Mouse (Mus musculus) gastrocnemius, adult 8-10 months (tissue): ENCODE data around the gene Foxe3. TPM values are rescaled to one million over a fixed set of nuclear protein-coding genes. Genes with fewer than 3 reads are reported as not detected.

Experiments
- DNase-seq, 2 experiments: peaks; one replicate each; pipeline ENCODE4 v3.0.0; 2022; ENCODE audit warnings: low spot score in 2 of 2
- total RNA-seq, 4 experiments: library from RNA; stranded (reverse); gene quantifications; 2 replicates each; pipeline ENCODE4 v1.2.4; 2022

The Foxe3 gene
- total RNA-seq, 4 experiments from 2014 or later: not detected

DNA sequence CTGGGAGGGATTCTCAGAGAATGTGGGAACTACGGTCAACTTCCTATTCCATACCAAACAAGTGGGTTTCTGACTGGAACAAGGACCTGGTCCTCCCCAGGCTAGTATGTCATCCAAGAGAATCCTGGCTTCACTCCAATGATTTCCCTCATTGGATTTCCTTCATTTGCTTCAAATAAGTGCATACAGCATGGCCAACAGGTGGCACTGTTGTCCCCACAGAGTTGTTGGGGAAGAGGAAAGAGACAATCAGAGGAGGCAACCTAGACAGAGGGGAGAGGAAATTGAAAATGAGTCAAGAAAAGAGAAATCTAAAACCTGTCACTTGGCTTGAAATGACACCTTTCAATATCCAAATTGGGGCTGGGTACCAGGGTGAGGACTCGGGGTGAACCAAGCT, 8.7 kb downstream of the Foxe3 start:
- DNase-seq: no peak

DNA sequence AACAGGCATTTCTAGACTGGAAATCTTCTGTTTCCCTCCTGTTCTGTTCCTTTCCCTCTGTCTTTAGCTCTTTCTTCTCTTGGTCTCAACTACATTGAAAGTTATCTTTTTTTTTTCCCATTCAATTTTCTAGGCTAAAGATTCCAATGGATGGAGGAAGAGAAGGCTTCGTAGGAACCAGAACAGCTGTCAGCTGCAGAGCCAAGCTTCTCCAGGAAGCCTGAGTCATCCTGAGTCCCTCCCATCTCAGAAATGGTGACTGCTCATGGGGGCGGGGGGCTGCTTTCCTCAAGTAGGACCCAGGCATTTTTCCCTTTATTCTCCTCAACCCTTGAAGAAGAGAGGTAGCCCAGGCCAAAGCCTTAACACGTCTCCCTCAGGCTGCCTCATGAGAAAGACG, 9.8 kb downstream of the Foxe3 start:
- DNase-seq: no peak

DNA sequence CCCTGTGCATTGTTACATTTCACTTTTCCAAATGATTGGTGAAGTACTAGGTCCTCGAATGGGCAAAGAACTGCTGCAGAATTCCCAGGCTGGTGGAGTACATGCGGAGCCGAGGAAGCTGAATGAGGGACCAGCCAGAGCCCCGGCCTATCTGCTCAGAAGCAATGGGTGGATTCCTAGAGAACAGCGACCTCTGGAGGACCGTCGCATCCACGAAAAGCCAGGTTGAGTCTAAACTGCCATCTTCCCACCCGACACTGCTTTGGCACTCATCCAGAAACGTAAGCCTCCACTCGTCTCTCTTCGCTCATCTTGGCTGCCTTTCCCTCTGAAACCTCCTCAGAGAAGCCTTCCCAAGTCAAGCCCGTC, 12.2 kb downstream of the Foxe3 start:
- peak in 1 of 2 experiments; percentile 20 for DNase-seq

DNA sequence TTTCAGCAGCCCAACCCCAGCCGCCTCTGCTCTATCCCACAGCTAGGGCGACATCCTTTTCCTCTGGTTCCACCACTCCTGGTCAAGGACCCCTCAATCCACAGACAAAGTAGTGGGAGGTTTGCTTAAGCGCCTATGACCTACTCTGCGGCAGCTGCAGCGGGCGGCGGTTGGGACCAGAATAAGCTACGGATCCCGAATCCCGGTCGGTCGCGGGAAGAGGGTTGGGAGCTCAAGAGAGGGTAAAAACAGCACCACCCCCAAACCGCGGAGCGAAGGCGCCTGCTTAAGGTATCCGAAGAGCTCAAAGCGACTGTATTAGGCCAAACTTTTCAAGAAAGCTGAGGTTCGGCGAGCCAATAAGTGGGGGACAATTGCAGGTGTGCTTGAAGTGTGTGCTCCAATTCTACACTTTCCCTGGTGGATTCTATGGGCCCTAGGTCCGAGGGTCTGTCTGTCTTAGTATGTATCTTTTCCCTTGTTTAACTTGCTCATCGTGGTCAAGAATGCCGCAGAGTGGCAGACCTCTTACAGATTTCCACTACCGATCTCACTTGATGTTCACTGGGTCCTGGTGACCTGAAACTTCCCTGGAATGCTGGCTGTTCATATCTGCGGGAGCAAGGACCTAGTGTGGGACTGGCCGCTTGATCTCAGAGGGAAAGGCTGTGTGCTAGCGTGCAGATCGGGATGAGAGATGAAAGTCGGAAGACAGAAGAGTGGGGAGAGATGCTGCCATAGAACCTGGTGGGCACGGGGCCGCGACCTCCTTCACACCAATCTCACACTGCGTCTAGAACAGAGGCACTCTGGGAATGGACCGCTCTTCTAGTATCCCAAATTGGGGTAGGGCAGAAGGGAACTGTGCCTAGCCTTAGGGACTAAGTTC, 12.9 kb downstream of the Foxe3 start:
- no peak for DNase-seq

DNA sequence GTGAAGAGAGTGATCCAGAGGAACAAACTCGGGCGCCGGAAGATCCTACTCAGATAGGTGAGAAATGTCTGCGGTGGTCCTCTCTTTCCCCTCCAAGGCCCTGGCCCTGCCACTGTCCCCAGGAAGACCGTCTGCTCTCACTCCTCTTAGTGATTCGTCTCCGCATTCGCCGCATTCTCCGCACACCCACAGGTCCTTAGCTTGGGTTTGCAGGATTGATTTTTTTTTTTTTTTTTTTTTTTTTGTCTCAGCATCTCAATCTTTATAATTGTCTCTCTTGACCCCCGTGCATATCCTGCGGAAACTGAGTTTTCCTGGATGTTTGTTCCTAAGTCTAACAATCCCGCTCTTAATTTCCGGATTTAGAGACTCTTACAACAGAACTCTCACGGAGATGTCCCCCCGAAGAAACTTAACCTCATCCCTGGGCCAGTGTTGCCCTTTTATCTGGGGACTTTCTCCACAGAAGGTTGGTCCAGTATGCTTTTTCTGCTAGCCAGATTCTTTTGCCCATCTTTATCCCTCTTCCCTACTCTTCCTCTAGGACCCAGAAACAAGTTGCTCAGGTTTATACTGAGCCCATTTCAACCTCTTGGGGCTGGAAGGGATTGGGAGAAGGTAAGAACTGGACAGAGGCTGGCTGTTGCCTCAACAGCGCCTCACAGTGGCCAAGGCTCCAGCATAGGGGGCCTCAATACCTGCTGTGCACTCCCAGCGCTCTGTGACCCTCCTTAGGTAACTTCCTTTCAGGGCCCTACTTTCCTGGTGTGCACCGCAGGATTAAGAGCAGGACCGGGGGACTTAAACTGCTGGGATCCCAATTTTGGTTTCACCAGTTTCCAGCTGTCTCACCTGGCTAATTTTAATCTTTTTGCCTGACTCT, 16.0 kb downstream of the Foxe3 start:
- no peak for DNase-seq

DNA sequence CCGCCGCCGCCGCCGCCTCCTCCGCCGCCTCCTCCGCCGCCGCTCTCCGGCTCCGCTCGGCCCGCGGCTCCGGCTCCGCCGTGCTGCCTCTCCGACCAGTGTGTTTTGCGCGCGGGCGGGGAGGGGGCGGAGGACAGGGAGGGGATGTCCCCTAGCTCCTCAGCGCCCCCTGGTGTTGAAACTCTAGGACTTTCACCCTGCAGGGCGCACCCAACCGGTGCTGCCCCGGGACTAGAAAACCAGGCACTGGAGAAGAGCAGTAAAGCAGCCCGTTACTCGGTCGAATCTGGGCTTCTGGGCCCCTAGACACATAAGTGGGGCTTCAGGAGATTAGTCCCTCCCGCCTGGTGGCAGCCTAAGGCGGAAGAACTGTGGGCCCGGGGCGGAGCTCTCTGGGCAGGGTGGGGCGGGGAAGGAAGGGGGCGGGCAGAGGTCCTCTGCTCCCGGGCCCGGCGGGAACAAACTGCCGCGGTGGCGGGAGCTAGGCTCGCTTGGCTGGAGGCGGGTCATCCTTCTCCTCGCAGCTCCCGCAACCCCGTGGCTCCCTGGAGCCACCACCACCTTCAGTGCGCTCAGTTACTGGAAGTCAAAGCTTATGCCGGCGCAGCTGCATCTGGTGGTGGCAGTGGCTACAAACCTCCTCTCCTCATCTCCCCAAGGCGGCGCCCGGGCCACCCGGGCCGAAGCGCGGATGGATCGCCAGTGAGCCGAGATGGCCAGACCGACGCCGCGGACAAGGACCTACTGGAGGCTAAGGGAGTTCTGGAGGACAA, 16.8 kb downstream of the Foxe3 start, which contains the start of gene Foxd2:
TSS of gene Foxd2 (minus strand) at position 45 of the 773 bp plus-strand sequence.
- peak; percentile 74 to 77 for DNase-seq

DNA sequence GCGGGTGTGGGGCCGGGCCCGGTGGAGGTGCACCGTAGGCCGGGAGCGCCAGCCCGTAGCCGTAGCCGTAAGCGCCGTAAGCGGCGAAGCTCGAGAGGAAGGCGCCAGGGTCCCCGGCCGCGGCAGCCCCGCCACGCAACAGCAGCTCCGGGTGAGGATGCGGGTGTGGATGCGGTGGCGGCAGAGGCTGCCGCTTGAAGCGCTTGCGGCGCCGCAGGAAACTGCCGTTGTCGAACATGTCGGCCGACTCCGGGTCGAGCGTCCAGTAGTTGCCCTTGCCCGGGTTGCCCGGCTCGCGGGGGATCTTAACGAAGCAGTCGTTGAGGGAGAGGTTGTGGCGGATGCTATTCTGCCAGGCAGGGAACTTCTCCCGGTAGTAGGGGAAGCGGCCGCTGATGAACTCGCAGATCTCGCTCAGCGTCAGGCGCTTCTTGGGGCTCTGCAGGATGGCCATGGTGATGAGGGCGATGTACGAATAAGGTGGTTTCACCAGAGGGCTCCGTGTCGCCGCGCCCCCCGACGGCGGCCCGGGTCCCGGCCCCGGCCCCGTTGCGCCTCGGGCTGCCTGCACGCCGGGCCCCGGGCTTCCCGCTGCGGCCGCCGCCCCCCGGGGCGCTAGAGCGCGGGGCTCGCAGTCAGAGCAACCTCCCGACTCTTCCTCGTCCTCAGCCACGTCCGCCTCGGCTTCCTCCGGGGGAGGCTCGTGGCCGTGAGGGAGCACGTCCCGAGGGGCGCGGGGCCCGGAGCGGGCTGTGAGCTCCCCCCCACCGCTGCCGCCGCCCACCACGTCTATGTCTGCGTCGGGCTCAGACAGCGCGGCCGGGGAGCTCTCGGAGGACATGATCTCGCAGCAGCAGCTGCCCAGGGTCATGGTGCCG, 17.6 kb downstream of the Foxe3 start:
- no peak for DNase-seq

DNA sequence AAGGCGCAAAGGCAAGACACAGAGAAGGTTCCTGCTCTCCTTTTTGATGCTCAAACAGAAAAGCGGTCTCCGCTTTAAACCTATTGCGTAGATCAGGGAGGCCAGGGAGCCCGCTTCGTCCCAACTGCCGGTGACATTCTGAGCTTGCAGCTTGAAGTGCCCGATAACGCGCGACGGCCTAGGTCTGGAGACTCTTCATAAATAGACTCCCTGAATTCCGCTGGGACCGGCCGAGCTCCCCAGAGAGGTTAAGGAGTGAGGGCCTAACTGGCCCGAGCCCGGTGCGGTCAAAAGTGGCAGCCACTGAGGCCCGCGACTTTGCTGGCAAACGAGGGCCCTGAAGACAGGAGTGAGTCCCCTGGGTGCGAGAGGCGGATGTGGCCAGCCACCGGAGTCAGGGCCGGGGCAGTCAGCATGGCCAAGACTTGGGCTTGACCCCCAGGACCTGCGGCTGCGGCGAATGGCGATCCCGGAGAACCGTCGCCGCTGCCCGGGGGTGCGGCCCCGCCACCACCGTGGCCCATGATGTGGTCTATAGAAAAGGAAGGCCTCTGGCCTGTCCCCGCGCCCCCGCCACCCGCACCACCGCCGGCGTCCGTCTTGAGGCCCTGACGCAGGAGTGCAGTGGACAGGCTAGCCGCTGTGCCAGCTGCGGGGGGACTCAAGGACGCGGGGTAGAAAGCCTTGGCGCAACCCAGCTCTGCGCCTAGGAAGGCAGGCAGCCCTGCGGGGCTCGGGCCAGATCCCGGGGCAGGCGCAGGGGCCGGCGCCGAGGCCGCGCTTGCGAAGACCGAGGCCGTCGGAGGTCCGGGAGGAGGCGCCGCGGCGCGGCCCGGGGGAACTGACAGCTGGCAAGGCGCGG, 18.5 kb downstream of the Foxe3 start:
- no peak for DNase-seq

DNA sequence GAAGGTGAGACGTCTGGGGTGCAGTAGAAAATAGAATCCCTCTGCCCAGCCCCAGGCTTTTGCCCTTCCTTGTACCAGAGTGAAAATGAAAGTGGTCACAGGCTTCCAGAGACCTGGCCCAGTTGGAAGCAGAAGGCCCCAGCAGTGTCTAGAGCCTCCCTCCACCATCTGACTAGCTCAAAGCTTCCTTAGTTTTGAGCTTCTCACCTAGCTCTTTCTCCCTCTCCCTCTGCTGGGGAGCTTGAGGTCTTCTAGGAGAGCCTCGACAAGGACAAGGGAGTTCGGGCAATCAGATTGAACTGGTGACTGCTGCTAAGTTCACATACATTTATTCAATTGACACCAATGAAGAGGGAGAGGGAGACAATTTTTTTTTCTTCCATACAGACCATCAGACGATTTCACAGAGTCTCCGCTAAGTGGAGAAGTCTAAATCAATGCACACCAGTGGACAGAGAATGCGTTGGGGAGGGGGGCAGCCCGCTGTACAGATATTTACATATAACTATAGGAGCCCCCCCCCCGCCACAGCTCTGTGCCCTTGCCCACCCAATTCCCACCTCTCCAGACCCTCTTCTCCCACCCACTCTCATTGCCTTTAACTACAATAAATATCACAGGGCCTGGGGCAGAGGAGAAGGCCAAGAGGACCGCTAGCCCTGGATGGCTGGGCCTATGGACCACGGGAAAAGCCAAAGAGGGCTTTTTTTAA, 19.7 kb downstream of the Foxe3 start:
- DNase-seq: no peak

DNA sequence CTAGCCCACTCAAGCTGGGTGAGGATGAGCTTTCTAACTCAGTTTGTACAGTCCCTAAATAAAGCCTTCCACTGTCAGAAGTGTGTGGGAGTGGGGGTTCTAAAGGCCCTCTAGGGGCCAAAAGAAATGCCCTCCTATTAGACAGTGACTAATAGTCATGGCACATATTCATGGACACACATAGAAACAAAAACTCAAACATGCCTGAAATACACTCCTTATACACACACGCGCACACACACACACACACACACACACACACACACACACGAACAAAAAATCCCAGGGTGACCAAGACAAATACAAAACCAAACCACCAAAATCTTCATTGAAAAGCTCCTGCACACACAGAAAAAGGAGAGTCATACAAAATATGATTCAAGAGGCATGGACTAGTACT, 20.3 kb downstream of the Foxe3 start:
- DNase-seq: no peak

DNA sequence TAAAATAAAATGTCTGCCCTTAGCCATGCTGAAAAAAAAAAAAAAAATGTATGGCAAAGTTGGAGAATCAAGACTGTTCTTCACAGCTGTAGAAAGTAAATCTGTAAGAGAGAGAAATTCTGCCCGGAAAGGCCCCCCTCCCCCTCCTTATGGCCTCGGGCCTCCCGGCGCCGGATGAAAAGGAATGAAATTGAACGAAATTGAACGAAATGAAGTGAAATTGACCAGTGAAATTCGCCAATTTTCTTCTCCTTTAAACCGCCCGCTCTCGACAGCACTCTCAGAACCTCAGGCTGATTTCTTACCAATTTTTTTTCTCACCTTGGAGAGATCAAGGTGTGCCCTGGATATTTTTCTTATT, 22.4 kb downstream of the Foxe3 start:
- DNase-seq: no peak

DNA sequence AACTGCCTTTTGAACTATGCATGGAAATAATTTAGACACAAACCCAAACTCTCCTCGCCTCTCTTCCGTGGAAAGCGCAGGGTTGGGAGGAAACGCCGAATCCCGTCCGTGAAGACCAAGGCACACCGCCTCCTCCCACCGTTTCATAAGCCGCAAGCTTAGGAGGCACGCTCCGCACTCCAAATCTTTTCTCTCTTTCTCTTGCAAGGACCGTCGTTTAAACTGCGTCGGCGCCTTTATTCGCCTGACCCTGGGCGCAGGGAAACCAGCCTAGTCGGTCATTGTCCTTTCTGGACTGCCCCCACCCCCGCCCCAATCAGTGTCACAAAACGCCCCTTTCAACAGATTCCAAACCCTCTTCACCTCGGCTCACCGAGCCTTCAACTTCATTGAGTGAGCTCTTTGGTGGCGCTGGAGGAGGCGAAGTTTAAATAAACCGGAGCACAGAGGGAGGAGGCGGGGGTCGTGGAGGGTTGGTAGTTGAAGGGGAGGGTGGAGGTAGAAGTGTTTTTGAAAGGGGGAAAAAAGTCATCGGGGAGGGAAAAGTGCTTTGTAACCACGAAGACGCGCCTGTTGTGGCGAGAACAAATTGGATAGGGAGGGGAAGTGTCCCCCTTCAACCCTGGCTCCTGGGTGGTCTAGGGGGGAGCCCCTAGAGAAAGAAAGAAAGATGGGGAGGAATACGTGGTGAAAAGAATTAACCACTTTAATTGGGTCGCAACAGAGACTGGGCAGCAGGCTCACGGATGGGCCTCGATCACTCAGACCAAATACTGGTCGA, 23.0 kb downstream of the Foxe3 start:
- no peak for DNase-seq

DNA sequence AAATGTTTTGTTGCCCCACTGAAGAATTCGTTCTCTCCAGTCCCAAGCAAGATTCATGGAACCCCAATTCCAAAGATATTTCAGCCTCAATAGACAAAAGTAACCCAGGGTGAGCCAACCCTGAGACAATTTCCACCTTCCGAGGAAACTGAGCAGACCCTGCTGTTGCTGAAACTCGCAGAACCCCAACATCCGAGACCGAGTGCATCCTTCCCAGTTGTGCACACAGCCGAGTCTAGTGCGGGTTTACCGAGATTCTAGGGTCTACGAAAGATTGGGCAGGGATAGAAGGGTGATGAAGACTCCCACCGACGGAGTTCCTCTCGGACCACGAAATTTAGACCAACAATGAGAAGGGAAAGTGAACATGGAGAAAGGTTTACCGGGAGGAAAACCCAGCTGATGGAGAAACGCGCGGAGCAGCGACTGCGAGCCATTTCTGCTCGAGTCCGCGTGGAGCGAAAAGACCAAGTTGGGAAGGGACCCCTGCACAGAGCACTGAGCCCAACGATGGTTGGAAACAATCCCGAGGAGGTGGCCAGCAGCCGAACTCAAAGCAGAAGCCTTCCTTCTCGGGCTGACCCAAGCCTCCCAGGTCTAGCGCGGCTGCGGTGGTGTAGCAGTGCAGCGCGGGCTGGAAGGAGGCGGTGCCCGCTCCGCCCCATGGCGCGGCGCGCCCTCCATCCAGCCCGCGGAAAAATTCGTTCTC, 24.0 kb downstream of the Foxe3 start:
- no peak for DNase-seq

DNA sequence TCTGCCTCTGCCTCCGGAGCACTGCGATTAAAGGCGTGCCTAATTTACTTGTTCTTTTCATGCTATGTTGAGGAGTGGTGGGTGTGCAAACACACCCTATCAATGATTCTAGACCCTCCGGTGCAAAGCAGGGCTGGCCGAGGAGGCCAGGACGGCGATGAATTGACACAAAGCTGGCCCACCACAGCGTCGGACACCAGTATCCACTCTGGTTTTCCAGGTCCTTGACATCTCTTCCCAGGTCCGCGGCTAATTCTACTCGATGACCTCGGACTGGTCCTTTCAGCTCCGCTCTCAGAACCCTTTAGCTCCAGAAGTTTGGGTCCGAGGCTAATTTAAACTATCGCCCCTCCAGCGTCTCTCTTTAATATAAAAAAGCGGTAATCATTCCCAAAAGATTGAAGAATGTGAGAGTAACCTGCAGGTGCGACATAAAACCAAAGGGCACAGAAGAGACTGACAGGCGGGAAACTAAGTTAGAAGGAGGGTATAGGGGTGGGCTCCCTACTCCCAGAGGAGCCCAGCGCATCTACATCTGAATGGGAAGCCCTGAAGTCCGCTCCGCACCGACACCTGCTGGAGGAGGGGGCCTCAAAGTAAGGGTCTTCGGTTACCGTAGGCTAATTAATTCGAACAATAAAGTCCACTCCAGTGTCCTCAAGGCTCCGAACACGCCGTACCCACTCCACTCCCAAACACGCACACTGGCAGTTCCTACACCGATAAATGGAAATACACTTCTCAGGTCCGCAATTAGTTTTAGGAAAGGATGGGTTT, 24.8 kb downstream of the Foxe3 start:
- no peak for DNase-seq

DNA sequence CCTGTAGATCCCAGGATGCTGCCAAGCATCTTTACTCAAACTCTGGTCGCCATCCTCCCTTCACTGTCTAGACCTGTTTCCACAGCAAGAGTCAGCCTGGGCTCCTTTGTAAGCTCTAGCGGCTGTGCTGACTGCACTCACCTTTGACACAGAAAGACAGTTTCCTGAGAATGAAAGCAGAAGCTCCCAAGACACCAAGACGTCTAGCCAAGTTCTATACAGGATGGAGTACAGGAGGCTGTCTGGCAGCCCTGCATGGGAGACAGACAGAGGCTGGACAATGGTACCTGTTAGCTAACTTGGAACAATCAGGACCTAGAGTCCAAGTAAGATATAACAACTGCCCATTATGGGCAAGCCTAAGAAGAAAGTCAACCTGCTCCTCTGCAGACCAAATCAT, 25.9 kb downstream of the Foxe3 start:
- no peak for DNase-seq

DNA sequence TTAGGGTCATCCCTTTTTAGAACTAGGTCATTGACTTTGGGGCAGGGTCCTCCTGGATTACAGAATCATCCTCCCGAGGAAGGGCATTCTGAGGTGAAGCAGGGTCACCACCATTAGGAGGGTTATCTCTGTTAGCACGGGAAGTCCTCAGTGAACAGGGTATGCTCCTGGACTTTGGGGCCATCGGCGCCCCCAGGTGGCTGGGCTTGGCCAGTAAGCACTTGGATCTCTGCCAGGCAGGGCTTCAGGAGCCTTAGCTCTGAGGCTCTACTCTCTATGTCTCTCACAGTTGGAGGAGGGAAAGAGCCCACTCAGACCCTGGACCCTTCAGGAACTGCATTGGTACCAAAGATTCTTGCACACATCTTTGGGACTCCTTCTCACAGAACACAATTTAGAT, 28.0 kb downstream of the Foxe3 start:
- no peak for DNase-seq

DNA sequence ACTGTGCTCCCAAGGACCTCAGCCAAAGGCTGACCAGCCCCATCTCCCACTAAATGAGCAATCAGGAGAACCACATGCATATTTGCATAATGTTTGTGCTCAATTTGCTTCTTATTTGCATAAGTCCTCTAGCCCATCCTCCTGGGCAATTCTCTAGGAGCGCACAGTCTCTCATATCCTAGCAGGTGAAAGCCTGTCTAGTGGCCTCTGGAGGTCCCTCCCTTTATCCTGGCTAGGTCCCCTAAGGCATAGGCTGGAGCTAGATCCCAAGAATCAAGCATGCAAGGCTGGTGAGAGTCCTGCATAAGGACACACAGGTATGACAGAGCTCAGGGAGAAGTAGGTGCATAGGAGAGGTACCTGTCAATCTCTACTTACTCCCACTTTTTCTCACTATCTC, 43.6 kb downstream of the Foxe3 start:
- DNase-seq: no peak
